Mouse (Mus musculus): ENCODE measurements around the gene Gstp3.
"Not testable (repeated sequence)": the region's sequence is repeated elsewhere in the genome, so short reads cannot be mapped to it uniquely, and the experiment has no call there.

- TF ChIP-seq POLR2A, CTCF (IDR thresholded peaks at IDR 0.05; ENCODE audit: extremely low read depth, insufficient read depth, low read length): not testable (repeated sequence)
Measured at GRCm38 (mm10) chr19:4040941-4041340, 18.4 kb downstream of the Gstp3 start.
